Mouse (Mus musculus) MEL (cell line): ENCODE data around the gene Get4.

Experiments
- CHD1 ChIP-seq: IDR thresholded peaks from 2 replicates; pipeline ENCODE4 v1.6.1; 2012; ENCODE audit warnings: low read depth, mild to moderate bottlenecking, inconsistent platforms, low read length, improper control_type of control experiment
- CTCF ChIP-seq, 3 experiments: IDR thresholded peaks in 2 of 3; conservative IDR thresholded peaks in 1 of 3; 2 replicates each; pipeline ENCODE4 v1.5.1; 2011 to 2012; ENCODE audit warnings: low read length in 3 of 3, low read depth in 2 of 3, mild to moderate bottlenecking in 2 of 3, improper control_type of control experiment in 1 of 3, inconsistent platforms in 1 of 3, mixed read lengths in 1 of 3, moderate library complexity in 1 of 3; ENCODE audit not compliant: control insufficient read depth in 1 of 3, insufficient read depth in 1 of 3, poor library complexity in 1 of 3, severe bottlenecking in 1 of 3
- EP300 ChIP-seq, 2 experiments: IDR thresholded peaks; 2 replicates each; pipeline ENCODE4 v1.6.1; 2011; ENCODE audit warnings: improper control_type of control experiment in 2 of 2, low read length in 2 of 2, low read depth in 1 of 2, mild to moderate bottlenecking in 1 of 2
- HCFC1 ChIP-seq: IDR thresholded peaks from 2 replicates; pipeline ENCODE4 v1.6.1; 2012; ENCODE audit warnings: low read depth, mild to moderate bottlenecking, inconsistent platforms, low read length, improper control_type of control experiment, moderate library complexity
- JUND ChIP-seq: IDR thresholded peaks from 2 replicates; pipeline ENCODE4 v1.6.1; 2011; ENCODE audit warnings: low read depth, mild to moderate bottlenecking, improper control_type of control experiment, low read length
- KAT2A ChIP-seq: conservative IDR thresholded peaks from 2 replicates; pipeline ENCODE4 v1.6.1; 2012; ENCODE audit warnings: low read depth, low read length, improper control_type of control experiment, inconsistent platforms
- POLR2A ChIP-seq, 2 experiments: IDR thresholded peaks; 2 replicates each; pipeline ENCODE4 v1.6.1; 2011 to 2012; ENCODE audit warnings: low read length in 2 of 2, mild to moderate bottlenecking in 2 of 2, control low read depth in 1 of 2, improper control_type of control experiment in 1 of 2, low read depth in 1 of 2, moderate library complexity in 1 of 2; ENCODE audit not compliant: control insufficient read depth in 1 of 2, insufficient read depth in 1 of 2, poor library complexity in 1 of 2
- RCOR1 ChIP-seq: IDR thresholded peaks from 2 replicates; pipeline ENCODE4 v1.6.1; 2012; ENCODE audit warnings: low read depth, mild to moderate bottlenecking, inconsistent platforms, low read length, improper control_type of control experiment
- USF2 ChIP-seq, 2 experiments: IDR thresholded peaks; 2 replicates each; pipeline ENCODE4 v1.6.1; 2011 to 2012; ENCODE audit warnings: improper control_type of control experiment in 2 of 2, low read length in 2 of 2, borderline replicate concordance in 1 of 2, inconsistent platforms in 1 of 2, low read depth in 1 of 2, mild to moderate bottlenecking in 1 of 2; ENCODE audit not compliant: insufficient read depth in 1 of 2
- ZNF384 ChIP-seq: IDR thresholded peaks from 2 replicates; pipeline ENCODE4 v1.6.1; 2012; ENCODE audit warnings: low read depth, mild to moderate bottlenecking, inconsistent platforms, low read length, improper control_type of control experiment

- no peak for TF ChIP-seq EP300 (IDR thresholded peaks at IDR 0.05; ENCODE audit: low read depth in 1 of 2, low read length in 2 of 2)
- TF ChIP-seq ZNF384: no peak
- TF ChIP-seq POLR2A (IDR thresholded peaks at IDR 0.05; ENCODE audit: control insufficient read depth in 1 of 2, insufficient read depth in 1 of 2, low read depth in 1 of 2, low read length in 2 of 2, poor library complexity in 1 of 2): no peak
- TF ChIP-seq CTCF (IDR thresholded peaks at IDR 0.05 in 2 of 3, conservative IDR thresholded peaks at IDR 0.05 in 1 of 3; ENCODE audit: control insufficient read depth in 1 of 3, insufficient read depth in 1 of 3, low read depth in 2 of 3, low read length in 3 of 3, poor library complexity in 1 of 3, severe bottlenecking in 1 of 3): no peak
- TF ChIP-seq USF2 (IDR thresholded peaks at IDR 0.05; ENCODE audit: borderline replicate concordance in 1 of 2, insufficient read depth in 1 of 2, low read depth in 1 of 2, low read length in 2 of 2): no peak
- no peak for TF ChIP-seq CHD1
- no peak for TF ChIP-seq HCFC1
- no peak for TF ChIP-seq KAT2A
- TF ChIP-seq JUND: no peak
- no peak for TF ChIP-seq RCOR1
Measured at GRCm38 (mm10) chr5:139206081-139206480, 46.0 kb upstream of the Get4 start.
